Mouse (Mus musculus) heart, embryonic 10.5 days (tissue): ENCODE measurements around the gene Snx17. TPM values are rescaled to one million over a fixed set of nuclear protein-coding genes. Genes with fewer than 3 reads are reported as not detected.

Experiments
- DNase-seq: peaks from one replicate; pipeline ENCODE4 v3.0.0-alpha.2; 2017; ENCODE audit warnings: low spot score
- H3K27ac ChIP-seq: fragments of 300-500 bp; sonication (generic); 2 replicates; pipeline ENCODE4 v1.5.1; 2016; ENCODE audit warnings: mild to moderate bottlenecking
- H3K27me3 ChIP-seq: fragments of 300-500 bp; sonication (generic); 2 replicates; pipeline ENCODE4 v1.6.1; 2016; ENCODE audit warnings: mild to moderate bottlenecking; ENCODE audit not compliant: poor library complexity, insufficient read depth, severe bottlenecking
- H3K36me3 ChIP-seq: fragments of 300-500 bp; sonication (generic); 2 replicates; pipeline ENCODE4 v1.6.1; 2016; ENCODE audit warnings: mild to moderate bottlenecking, moderate library complexity
- H3K4me1 ChIP-seq: fragments of 300-500 bp; sonication (generic); 2 replicates; pipeline ENCODE4 v1.6.1; 2016; ENCODE audit warnings: mild to moderate bottlenecking
- H3K4me3 ChIP-seq: fragments of 300-500 bp; sonication (generic); 2 replicates; pipeline ENCODE4 v1.5.1; 2016; ENCODE audit warnings: mild to moderate bottlenecking, moderate library complexity
- H3K9me3 ChIP-seq: fragments of 300-500 bp; sonication (generic); 2 replicates; pipeline ENCODE4 v1.6.1; 2016; ENCODE audit warnings: mild to moderate bottlenecking, moderate library complexity
- WGBS: fragments of 180-500 bp; shearing (Covaris S2); methylation state at CpG from one replicate; pipeline ENCODE4 v1.1.7; 2016; 5-methylcytosine and 5-hydroxymethylcytosine counted together
- polyA plus RNA-seq: library from polyadenylated mRNA; unstranded; fragments of >200 nt; fragmentation: Nextera tagmentation; extraction: Ambion mirVana; gene quantifications from 2 replicates; pipeline ENCODE4 v1.2.1, GENCODE M21; 2016

Snx17 gene
- 133 TPM in 2 replicates for polyA plus RNA-seq

GRCm38 (mm10) chr5:31192939-31193630, at the start of gene Snx17, which contains the start of gene Eif2b4:
Snx17 (plus strand) TSS chr5:31193227.
Eif2b4 (minus strand) TSS chr5:31193430.
- peak; percentile 100 for DNase-seq
- Histone ChIP-seq H3K9me3 (no peaks in the 10 kb centered on the region), H3K27ac (peak within 1 kb of the TSS; percentile 94), H3K36me3 (peaks cover 69% of the 10 kb centered on the region), H3K4me1 (peaks cover 13% of the 10 kb centered on the region), H3K27me3 (no peaks in the 10 kb centered on the region), H3K4me3 (peak within 1 kb of the TSS; percentile 91)
- under 1% methylated on average over 48 of the region's 48 CpGs for WGBS

GRCm38 (mm10) chr5:31149781-31150180, 43.2 kb upstream of the Snx17 start:
- 93% methylated on average over 4 of the region's 4 CpGs for WGBS
- no peak overlapping the region for H3K4me3 ChIP-seq
- DNase-seq = no peak
- no peaks in the 10 kb centered on the region for H3K9me3 ChIP-seq
- peaks cover 12% of the 10 kb centered on the region for H3K4me1 ChIP-seq
- H3K36me3 ChIP-seq = peaks cover 40% of the 10 kb centered on the region
- H3K27ac ChIP-seq = no peak overlapping the region
- H3K27me3 ChIP-seq = no peaks in the 10 kb centered on the region

GRCm38 (mm10) chr5:31151746-31152145, 41.3 kb upstream of the Snx17 start:
- DNase-seq = no peak
- no peak overlapping the region for H3K4me3 ChIP-seq
- H3K4me1 ChIP-seq = peaks cover 12% of the 10 kb centered on the region
- H3K36me3 ChIP-seq = peaks cover 34% of the 10 kb centered on the region
- H3K27me3 ChIP-seq = no peaks in the 10 kb centered on the region
- no peak overlapping the region for H3K27ac ChIP-seq
- WGBS = 91% methylated on average over 3 of the region's 3 CpGs
- H3K9me3 ChIP-seq = no peaks in the 10 kb centered on the region

- Histone ChIP-seq H3K27me3 (no peaks in the 10 kb centered on the region), H3K36me3 (peaks cover 48% of the 10 kb centered on the region), H3K27ac (peak overlapping the region; percentile 86), H3K9me3 (no peaks in the 10 kb centered on the region), H3K4me1 (peaks cover 12% of the 10 kb centered on the region), H3K4me3 (peak overlapping the region; percentile 72)
- 33% methylated on average over 6 of the region's 6 CpGs for WGBS
- DNase-seq = no peak
Measured at GRCm38 (mm10) chr5:31153516-31154151, 39.4 kb upstream of the Snx17 start.

- Histone ChIP-seq H3K27ac (peak within 1 kb of the TSS; percentile 86), H3K27me3 (no peaks in the 10 kb centered on the region), H3K4me3 (peak within 1 kb of the TSS; percentile 72), H3K9me3 (no peaks in the 10 kb centered on the region), H3K4me1 (peaks cover 12% of the 10 kb centered on the region), H3K36me3 (peaks cover 52% of the 10 kb centered on the region)
- DNase-seq = peak; percentile 95
- under 1% methylated on average over 19 of the region's 19 CpGs for WGBS
Measured at GRCm38 (mm10) chr5:31154152-31154553, 38.9 kb upstream of the Snx17 start, which contains the start of gene Mpv17. Mpv17 (minus strand) TSS chr5:31154251.

- H3K9me3 ChIP-seq = no peaks in the 10 kb centered on the region
- peaks cover 92% of the 10 kb centered on the region for H3K36me3 ChIP-seq
- DNase-seq = no peak
- H3K27ac ChIP-seq = no peak overlapping the region
- no peak overlapping the region for H3K4me3 ChIP-seq
- no peaks in the 10 kb centered on the region for H3K4me1 ChIP-seq
- no peaks in the 10 kb centered on the region for H3K27me3 ChIP-seq
Measured at GRCm38 (mm10) chr5:31162462-31162861, 30.6 kb upstream of the Snx17 start.

DNA sequence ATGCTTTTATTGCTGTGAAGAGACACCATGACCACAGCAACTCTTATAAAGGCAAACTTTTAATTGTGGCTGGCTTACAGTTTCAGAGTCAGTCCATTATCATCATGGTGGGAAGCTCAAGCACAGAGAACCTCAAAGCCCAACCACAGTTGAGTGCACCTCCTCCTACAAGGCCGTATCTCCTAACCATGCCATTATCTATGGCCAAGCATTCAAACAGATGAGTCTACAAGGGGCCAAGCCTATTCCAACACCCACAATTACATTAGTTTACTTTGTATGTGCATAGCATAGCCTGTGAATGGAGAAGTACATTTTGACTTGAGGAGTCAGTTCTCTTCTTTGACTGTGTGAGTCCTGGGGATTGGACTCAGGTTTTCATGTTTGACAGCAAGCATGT, 28.1 kb upstream of the Snx17 start:
- H3K36me3 ChIP-seq = peaks cover 92% of the 10 kb centered on the region

GRCm38 (mm10) chr5:31168630-31169029, 24.4 kb upstream of the Snx17 start:
- 78% methylated on average over 4 of the region's 4 CpGs for WGBS
- no peak for DNase-seq
- peaks cover 97% of the 10 kb centered on the region for H3K36me3 ChIP-seq
- H3K27ac ChIP-seq = no peak overlapping the region
- H3K4me1 ChIP-seq = no peaks in the 10 kb centered on the region
- no peaks in the 10 kb centered on the region for H3K9me3 ChIP-seq
- H3K4me3 ChIP-seq = no peak overlapping the region
- H3K27me3 ChIP-seq = no peaks in the 10 kb centered on the region

More for the DNA sequence above, 28.1 kb upstream of the Snx17 start:
- Histone ChIP-seq H3K4me3 (no peak overlapping the region), H3K27ac (no peak overlapping the region), H3K27me3 (no peaks in the 10 kb centered on the region), H3K9me3 (no peaks in the 10 kb centered on the region), H3K4me1 (no peaks in the 10 kb centered on the region)
- no peak for DNase-seq
- WGBS = 70% methylated on average over 1 of the region's 1 CpGs

GRCm38 (mm10) chr5:31179301-31179765, 13.7 kb upstream of the Snx17 start:
- H3K4me3 ChIP-seq = peak overlapping the region; percentile 89
- no peaks in the 10 kb centered on the region for H3K9me3 ChIP-seq
- H3K36me3 ChIP-seq = peaks cover 12% of the 10 kb centered on the region
- under 1% methylated on average over 25 of the region's 25 CpGs for WGBS
- no peaks in the 10 kb centered on the region for H3K27me3 ChIP-seq
- no peak for DNase-seq
- peaks cover 8% of the 10 kb centered on the region; the same call in 1 of the 2 replicates for H3K4me1 ChIP-seq
- H3K27ac ChIP-seq = peak overlapping the region; percentile 94

DNA sequence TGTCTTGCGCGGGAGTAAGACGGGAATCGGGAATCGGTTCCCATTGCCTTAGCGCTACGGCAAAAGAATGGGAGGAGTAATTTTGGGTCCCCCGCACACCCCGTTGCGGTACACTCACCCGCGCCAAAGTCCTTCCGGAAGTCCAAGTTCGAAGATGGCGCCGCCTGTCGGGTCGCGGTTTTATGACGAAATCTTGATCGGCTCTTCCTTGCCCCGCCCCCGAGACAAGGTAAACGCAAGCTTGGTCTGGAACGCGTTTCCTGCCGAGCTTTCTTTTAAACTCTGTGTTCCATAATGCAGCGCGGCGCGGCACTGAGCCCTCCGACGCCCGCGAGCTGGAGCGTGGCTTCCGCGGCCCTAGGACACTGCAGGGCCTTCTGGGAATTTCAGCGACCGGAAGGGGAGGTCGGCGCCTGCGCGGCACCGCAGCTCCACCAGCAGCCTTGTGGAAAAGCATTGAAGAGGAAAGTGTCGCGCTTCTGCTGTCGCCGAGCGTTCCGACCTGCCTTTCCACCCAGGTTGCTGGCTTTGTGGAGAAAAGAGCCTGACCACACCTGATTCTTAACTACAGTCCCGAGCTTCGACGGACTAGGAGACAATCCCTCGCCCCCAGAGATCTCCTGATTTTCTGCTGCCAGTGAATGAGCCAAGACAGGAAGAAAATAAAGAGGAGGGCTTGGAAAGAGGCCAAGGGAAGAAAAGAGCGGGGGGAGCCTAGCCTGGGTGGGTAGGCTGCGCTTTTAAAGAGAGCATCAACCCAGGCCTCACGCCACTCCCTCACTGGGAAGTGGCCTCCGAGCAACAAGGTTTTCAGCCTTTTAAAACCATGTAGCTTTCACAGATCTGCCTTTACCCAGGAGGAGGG, 13.0 kb upstream of the Snx17 start, which contains the start of the genes Gm29609 and Gtf3c2:
Gene Gm29609 (minus strand): TSS at position 146 of the 865 bp plus-strand sequence.
Gene Gtf3c2 (minus strand): TSS at position 379 of the 865 bp plus-strand sequence.
- peaks cover 8% of the 10 kb centered on the region; the same call in 1 of the 2 replicates for H3K4me1 ChIP-seq
- peak within 1 kb of the TSS; percentile 94 for H3K27ac ChIP-seq
- H3K9me3 ChIP-seq = no peaks in the 10 kb centered on the region
- H3K4me3 ChIP-seq = peak within 1 kb of the TSS; percentile 89
- peaks cover 10% of the 10 kb centered on the region; the same call in 1 of the 2 replicates for H3K36me3 ChIP-seq
- no peaks in the 10 kb centered on the region for H3K27me3 ChIP-seq
- DNase-seq = peak; percentile 97
- under 1% methylated on average over 59 of the region's 59 CpGs for WGBS

GRCm38 (mm10) chr5:31181183-31181770, 11.8 kb upstream of the Snx17 start:
- peaks cover 10% of the 10 kb centered on the region; the same call in 1 of the 2 replicates for H3K36me3 ChIP-seq
- 92% methylated on average over 9 of the region's 9 CpGs for WGBS
- no peak overlapping the region for H3K27ac ChIP-seq
- no peak for DNase-seq
- H3K4me3 ChIP-seq = no peak overlapping the region; the same call in 1 of the 2 replicates
- no peaks in the 10 kb centered on the region for H3K27me3 ChIP-seq
- H3K9me3 ChIP-seq = no peaks in the 10 kb centered on the region
- peaks cover 8% of the 10 kb centered on the region; the same call in 1 of the 2 replicates for H3K4me1 ChIP-seq

GRCm38 (mm10) chr5:31183678-31184077, 9.3 kb upstream of the Snx17 start:
- Histone ChIP-seq H3K27ac (no peak overlapping the region), H3K4me3 (no peak overlapping the region), H3K4me1 (peaks cover 8% of the 10 kb centered on the region; the same call in 1 of the 2 replicates), H3K36me3 (peaks cover 20% of the 10 kb centered on the region), H3K27me3 (no peaks in the 10 kb centered on the region), H3K9me3 (no peaks in the 10 kb centered on the region)
- WGBS = 37% methylated on average over 4 of the region's 4 CpGs
- no peak for DNase-seq
